Mouse (Mus musculus): ENCODE data around the gene Nup210. TPM values are rescaled to one million over a fixed set of nuclear protein-coding genes. Genes with fewer than 3 reads are reported as not detected.

Nup210 gene
- polyA plus RNA-seq, 1 experiment = 219 TPM

DNA sequence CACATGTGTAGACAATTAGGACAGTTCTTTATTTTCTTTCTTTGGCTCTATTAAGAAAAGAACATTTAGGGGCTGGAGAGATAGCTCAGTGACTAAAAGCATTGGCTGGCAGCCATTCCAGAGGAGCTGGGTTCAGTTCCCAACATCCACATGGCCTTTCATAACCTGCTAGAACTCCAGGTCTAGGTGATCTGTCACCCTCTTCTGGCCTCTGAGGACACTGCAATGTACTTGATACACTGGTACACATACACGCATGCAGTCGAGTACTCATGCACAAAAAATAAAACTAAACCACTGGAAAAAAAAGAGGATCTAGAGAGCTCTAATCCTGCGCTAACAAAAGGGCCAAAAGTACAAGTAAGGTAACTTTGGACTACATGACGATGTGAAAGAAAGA, 64.1 kb downstream of the Nup210 start:
- 98% methylated on average over 4 of the region's 4 CpGs for WGBS
- TF ChIP-seq CTCF (IDR thresholded peaks at IDR 0.05; ENCODE audit: borderline replicate concordance, control insufficient read depth, extremely low read depth, insufficient read depth, low read length, poor library complexity) (no peak), POLR2A (IDR thresholded peaks at IDR 0.05; ENCODE audit: control insufficient read depth, extremely low read depth, insufficient read depth, low read length, poor library complexity) (no peak)
- H3K36me3 ChIP-seq (ENCODE audit: control insufficient read depth, insufficient read depth, low read length) = peaks cover 71% of the 10 kb centered on the region
- DNase-seq = no peak
- H3K4me1 ChIP-seq (replicated peaks; ENCODE audit: control insufficient read depth, insufficient read depth, low read length) = peaks cover 10% of the 10 kb centered on the region
- no peak overlapping the region for H3K4me3 ChIP-seq (ENCODE audit: control insufficient read depth, insufficient read depth, low read length)
- no peaks in the 10 kb centered on the region for H3K27me3 ChIP-seq (ENCODE audit: control insufficient read depth, insufficient read depth, low read length)
- H3K27ac ChIP-seq (ENCODE audit: control insufficient read depth, insufficient read depth, low read length) = no peak overlapping the region

DNA sequence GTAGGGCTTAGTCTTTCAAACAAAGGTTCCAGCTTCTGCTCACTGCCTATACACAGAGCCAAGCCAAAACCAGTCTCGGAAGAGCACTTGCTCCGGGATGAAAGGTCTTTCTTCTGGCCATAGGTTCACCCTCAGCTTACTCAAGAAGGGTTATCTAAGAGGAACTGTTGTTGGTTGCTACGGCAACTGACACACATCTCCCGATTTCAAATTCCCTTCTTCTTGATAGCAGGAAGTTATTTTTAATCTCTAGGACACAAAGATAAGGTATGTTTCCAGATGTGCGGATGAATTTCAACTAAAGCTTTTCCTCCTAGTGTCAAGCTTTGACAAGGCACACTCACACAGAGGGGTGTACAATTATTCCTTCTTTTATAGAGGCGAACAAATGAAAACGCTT, 68.6 kb downstream of the Nup210 start:
- Histone ChIP-seq H3K27me3 (ENCODE audit: control insufficient read depth, insufficient read depth, low read length) (no peaks in the 10 kb centered on the region), H3K27ac (ENCODE audit: control insufficient read depth, insufficient read depth, low read length) (no peak overlapping the region), H3K4me1 (replicated peaks; ENCODE audit: control insufficient read depth, insufficient read depth, low read length) (no peaks in the 10 kb centered on the region), H3K36me3 (ENCODE audit: control insufficient read depth, insufficient read depth, low read length) (peaks cover 74% of the 10 kb centered on the region), H3K4me3 (ENCODE audit: control insufficient read depth, insufficient read depth, low read length) (no peak overlapping the region)
- WGBS = 88% methylated on average over 7 of the region's 7 CpGs
- DNase-seq = no peak
- no peak for TF ChIP-seq CTCF (IDR thresholded peaks at IDR 0.05; ENCODE audit: borderline replicate concordance, control insufficient read depth, extremely low read depth, insufficient read depth, low read length, poor library complexity)
- TF ChIP-seq POLR2A (IDR thresholded peaks at IDR 0.05; ENCODE audit: control insufficient read depth, extremely low read depth, insufficient read depth, low read length, poor library complexity) = no peak

DNA sequence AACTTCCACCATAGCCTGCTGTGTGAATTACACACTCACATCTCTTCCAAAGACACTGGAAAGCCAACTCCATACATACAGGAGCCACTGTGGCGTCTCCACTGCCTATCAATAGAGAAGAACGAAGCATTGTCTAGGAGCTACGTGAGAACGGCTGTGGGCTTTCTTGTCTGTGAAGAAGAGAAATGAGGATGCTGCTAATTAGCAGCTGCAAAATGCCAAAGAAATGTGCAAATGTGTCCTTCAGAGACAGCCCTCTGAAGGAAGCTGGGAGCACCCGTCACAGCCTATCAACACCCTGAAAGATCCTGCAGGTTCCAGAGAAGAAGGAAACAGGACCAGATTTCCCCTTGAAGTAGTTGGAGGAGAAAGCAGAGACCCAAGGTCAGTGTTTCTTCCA, 69.2 kb downstream of the Nup210 start:
- WGBS = 96% methylated on average over 5 of the region's 5 CpGs
- no peaks in the 10 kb centered on the region for H3K27me3 ChIP-seq (ENCODE audit: control insufficient read depth, insufficient read depth, low read length)
- no peak for TF ChIP-seq CTCF (IDR thresholded peaks at IDR 0.05; ENCODE audit: borderline replicate concordance, control insufficient read depth, extremely low read depth, insufficient read depth, low read length, poor library complexity)
- TF ChIP-seq POLR2A (IDR thresholded peaks at IDR 0.05; ENCODE audit: control insufficient read depth, extremely low read depth, insufficient read depth, low read length, poor library complexity) = no peak
- no peak overlapping the region for H3K4me3 ChIP-seq (ENCODE audit: control insufficient read depth, insufficient read depth, low read length)
- no peaks in the 10 kb centered on the region for H3K4me1 ChIP-seq (replicated peaks; ENCODE audit: control insufficient read depth, insufficient read depth, low read length)
- peaks cover 73% of the 10 kb centered on the region for H3K36me3 ChIP-seq (ENCODE audit: control insufficient read depth, insufficient read depth, low read length)
- no peak overlapping the region for H3K27ac ChIP-seq (ENCODE audit: control insufficient read depth, insufficient read depth, low read length)
- no peak for DNase-seq

DNA sequence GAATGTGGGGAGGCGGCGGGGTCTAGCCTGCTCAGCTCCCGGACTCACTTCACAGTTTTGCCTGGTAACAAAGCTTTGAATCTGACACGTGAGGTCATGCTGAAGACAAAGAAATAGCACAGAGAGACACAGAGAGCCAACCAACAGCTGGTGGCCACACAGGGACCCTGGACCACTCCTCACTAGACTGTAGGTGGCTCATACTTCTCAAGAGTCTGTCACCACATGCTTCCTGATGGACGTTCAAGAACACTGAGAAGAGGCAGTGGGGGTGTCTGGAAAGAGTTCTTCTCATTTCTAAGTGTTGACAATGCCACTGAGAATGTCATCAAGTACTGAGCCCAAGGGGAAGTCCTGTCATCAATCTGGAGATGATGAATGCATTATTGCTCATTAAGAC, 70.4 kb downstream of the Nup210 start:
- H3K36me3 ChIP-seq (ENCODE audit: control insufficient read depth, insufficient read depth, low read length) = peaks cover 78% of the 10 kb centered on the region
- H3K4me1 ChIP-seq (replicated peaks; ENCODE audit: control insufficient read depth, insufficient read depth, low read length) = no peaks in the 10 kb centered on the region
- 95% methylated on average over 5 of the region's 5 CpGs for WGBS
- no peaks in the 10 kb centered on the region for H3K27me3 ChIP-seq (ENCODE audit: control insufficient read depth, insufficient read depth, low read length)
- H3K4me3 ChIP-seq (ENCODE audit: control insufficient read depth, insufficient read depth, low read length) = no peak overlapping the region
- no peak overlapping the region for H3K27ac ChIP-seq (ENCODE audit: control insufficient read depth, insufficient read depth, low read length)
- TF ChIP-seq POLR2A (IDR thresholded peaks at IDR 0.05; ENCODE audit: control insufficient read depth, extremely low read depth, insufficient read depth, low read length, poor library complexity) (no peak), CTCF (IDR thresholded peaks at IDR 0.05; ENCODE audit: borderline replicate concordance, control insufficient read depth, extremely low read depth, insufficient read depth, low read length, poor library complexity) (no peak)
- no peak for DNase-seq

DNA sequence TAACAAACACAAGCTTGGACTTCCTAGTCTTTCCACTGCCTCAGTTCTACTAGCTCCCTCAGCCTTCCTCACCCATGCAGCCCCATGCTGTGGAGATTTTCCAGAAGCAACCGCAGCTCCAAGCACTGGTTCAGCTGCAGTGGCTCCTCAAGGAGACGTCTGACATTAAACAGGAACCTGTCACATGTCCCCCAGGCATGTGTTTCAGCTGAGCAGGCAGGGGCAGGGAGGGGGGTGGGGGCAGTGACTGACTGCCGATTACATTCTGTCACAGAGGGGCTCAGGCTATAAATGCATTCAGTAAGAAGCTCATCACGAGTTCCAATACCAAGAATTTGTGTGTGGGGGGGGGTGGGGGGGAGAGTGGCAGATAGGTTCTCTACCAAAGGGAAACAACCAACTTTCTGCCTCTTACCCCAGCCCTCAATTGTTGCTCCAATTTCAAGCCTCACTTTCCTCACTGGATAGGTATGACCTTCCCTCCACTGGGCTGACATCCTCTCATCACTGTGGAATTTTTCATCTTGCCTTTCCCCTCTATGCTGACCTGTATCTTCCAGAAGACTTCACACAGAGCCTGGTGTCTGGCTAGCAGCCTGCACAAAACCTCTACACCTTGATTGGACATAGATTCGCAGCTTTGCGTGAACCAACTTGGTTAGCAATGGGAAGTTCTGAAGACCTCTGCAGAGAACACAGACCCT, 71.8 kb downstream of the Nup210 start:
- TF ChIP-seq CTCF (IDR thresholded peaks at IDR 0.05; ENCODE audit: borderline replicate concordance, control insufficient read depth, extremely low read depth, insufficient read depth, low read length, poor library complexity) = no peak
- TF ChIP-seq POLR2A (IDR thresholded peaks at IDR 0.05; ENCODE audit: control insufficient read depth, extremely low read depth, insufficient read depth, low read length, poor library complexity) = no peak
- H3K4me1 ChIP-seq (replicated peaks; ENCODE audit: control insufficient read depth, insufficient read depth, low read length) = no peaks in the 10 kb centered on the region
- no peak overlapping the region for H3K4me3 ChIP-seq (ENCODE audit: control insufficient read depth, insufficient read depth, low read length)
- 92% methylated on average over 6 of the region's 6 CpGs for WGBS
- H3K36me3 ChIP-seq (ENCODE audit: control insufficient read depth, insufficient read depth, low read length) = peaks cover 81% of the 10 kb centered on the region
- DNase-seq = no peak
- H3K27ac ChIP-seq (ENCODE audit: control insufficient read depth, insufficient read depth, low read length) = no peak overlapping the region
- no peaks in the 10 kb centered on the region for H3K27me3 ChIP-seq (ENCODE audit: control insufficient read depth, insufficient read depth, low read length)

DNA sequence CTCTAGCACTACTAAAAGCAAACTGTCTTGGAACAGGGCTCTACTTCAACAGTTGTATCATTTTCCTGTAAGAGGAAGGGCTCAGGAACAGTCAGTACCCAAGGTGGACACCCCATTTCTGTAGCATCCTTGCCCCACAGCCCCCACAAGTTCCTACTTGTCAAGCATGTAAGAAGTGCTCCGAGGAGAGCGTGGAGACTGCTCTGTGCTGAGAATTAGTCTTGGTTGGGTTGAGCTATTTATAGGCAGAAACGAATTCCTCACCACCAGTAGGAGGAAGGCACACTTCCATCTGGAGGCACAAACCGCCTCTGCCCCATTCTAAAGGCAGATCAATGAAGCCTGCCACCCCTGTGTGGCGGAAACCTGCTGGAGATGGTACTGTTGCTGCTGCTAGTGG, 75.3 kb downstream of the Nup210 start:
- TF ChIP-seq POLR2A (IDR thresholded peaks at IDR 0.05; ENCODE audit: control insufficient read depth, extremely low read depth, insufficient read depth, low read length, poor library complexity) (no peak), CTCF (IDR thresholded peaks at IDR 0.05; ENCODE audit: borderline replicate concordance, control insufficient read depth, extremely low read depth, insufficient read depth, low read length, poor library complexity) (no peak)
- no peak overlapping the region for H3K4me3 ChIP-seq (ENCODE audit: control insufficient read depth, insufficient read depth, low read length)
- WGBS = 92% methylated on average over 5 of the region's 5 CpGs
- H3K4me1 ChIP-seq (replicated peaks; ENCODE audit: control insufficient read depth, insufficient read depth, low read length) = no peaks in the 10 kb centered on the region
- no peak for DNase-seq
- no peak overlapping the region for H3K27ac ChIP-seq (ENCODE audit: control insufficient read depth, insufficient read depth, low read length)
- H3K27me3 ChIP-seq (ENCODE audit: control insufficient read depth, insufficient read depth, low read length) = no peaks in the 10 kb centered on the region
- peaks cover 82% of the 10 kb centered on the region for H3K36me3 ChIP-seq (ENCODE audit: control insufficient read depth, insufficient read depth, low read length)

DNA sequence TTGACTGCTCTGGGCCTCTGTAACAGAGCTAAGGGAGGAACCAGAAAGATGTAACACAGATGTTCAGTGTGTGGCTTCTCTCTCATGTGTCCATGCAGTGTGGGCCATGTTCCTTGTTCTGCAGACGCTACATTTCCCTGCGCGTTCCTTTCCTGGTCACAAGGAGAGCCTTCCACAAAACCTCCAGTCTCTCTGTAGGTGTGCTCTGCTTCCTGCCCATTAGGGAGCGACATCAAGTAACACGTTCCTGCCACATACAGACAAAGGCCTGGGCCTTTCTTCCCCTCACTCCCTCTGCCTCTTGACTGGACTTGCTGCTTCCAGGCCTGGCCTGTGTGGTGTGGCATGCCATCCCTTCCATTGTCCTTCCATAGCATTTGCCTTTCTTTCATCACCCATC, 88.4 kb downstream of the Nup210 start:
- no peak for DNase-seq
- 99% methylated on average over 5 of the region's 5 CpGs for WGBS
- no peak overlapping the region for H3K27ac ChIP-seq (ENCODE audit: control insufficient read depth, insufficient read depth, low read length)
- no peak overlapping the region for H3K4me3 ChIP-seq (ENCODE audit: control insufficient read depth, insufficient read depth, low read length)
- no peaks in the 10 kb centered on the region for H3K4me1 ChIP-seq (replicated peaks; ENCODE audit: control insufficient read depth, insufficient read depth, low read length)
- peaks cover 75% of the 10 kb centered on the region for H3K36me3 ChIP-seq (ENCODE audit: control insufficient read depth, insufficient read depth, low read length)
- no peak for TF ChIP-seq POLR2A (IDR thresholded peaks at IDR 0.05; ENCODE audit: control insufficient read depth, extremely low read depth, insufficient read depth, low read length, poor library complexity)
- no peak for TF ChIP-seq CTCF (IDR thresholded peaks at IDR 0.05; ENCODE audit: borderline replicate concordance, control insufficient read depth, extremely low read depth, insufficient read depth, low read length, poor library complexity)
- H3K27me3 ChIP-seq (ENCODE audit: control insufficient read depth, insufficient read depth, low read length) = no peaks in the 10 kb centered on the region
